Comparison of ENCODE assay signal across 8 mouse cellular contexts in genomic region chr10:59503433-59504210, GRCm38 (mm10).
DNase-seq lines count a peak whose midpoint lies in the region; ATAC-seq and TF ChIP-seq lines count a peak whose summit lies in the region.

No protein-coding gene starts in this region.

- no peaks in the 10 kb centered on the region for H3K36me3 ChIP-seq in forebrain, embryonic 13.5 days (ENCODE audit: poor library complexity, severe bottlenecking)
- H3K36me3 ChIP-seq in heart, embryonic 16.5 days (ENCODE audit: control insufficient read depth, insufficient read depth): no peaks in the 10 kb centered on the region
- no peaks in the 10 kb centered on the region for H3K36me3 ChIP-seq in kidney, postnatal 0 days (ENCODE audit: insufficient read depth, low read length)
- no peaks in the 10 kb centered on the region for H3K36me3 ChIP-seq in liver, adult 2 months (ENCODE audit: control insufficient read depth, insufficient read depth, low read length)
- no peaks in the 10 kb centered on the region for H3K36me3 ChIP-seq in neural tube, embryonic 12.5 days

- no peak overlapping the region for H3K27ac ChIP-seq in forebrain, embryonic 13.5 days
- H3K27ac ChIP-seq in heart, embryonic 16.5 days (ENCODE audit: low read length): no peak overlapping the region
- no peak overlapping the region for H3K27ac ChIP-seq in kidney, postnatal 0 days
- H3K27ac ChIP-seq in liver, adult 2 months (replicated peaks; ENCODE audit: insufficient read depth, low read depth, low read length): no peak overlapping the region
- H3K27ac ChIP-seq in neural tube, embryonic 12.5 days: no peak overlapping the region

- peaks cover under 1% of the 10 kb centered on the region; the same call in 1 of the 2 replicates for H3K79me2 ChIP-seq in liver, adult 2 months (ENCODE audit: control insufficient read depth, insufficient read depth, low read length)

- peak overlapping the region; percentile 49 for H3K4me2 ChIP-seq in forebrain, embryonic 13.5 days
- peak overlapping the region; percentile 61 for H3K4me2 ChIP-seq in heart, embryonic 16.5 days (ENCODE audit: low read depth, low read length)
- H3K4me2 ChIP-seq in kidney, postnatal 0 days (ENCODE audit: low read length): peak overlapping the region; percentile 52
- peak overlapping the region; percentile 43 for H3K4me2 ChIP-seq in neural tube, embryonic 12.5 days (replicated peaks)

- WGBS in forebrain, embryonic 13.5 days: 53% methylated on average over 31 of the region's 31 CpGs
- WGBS in heart, embryonic 16.5 days: 53% methylated on average over 31 of the region's 31 CpGs
- WGBS in kidney, postnatal 0 days: 28% methylated on average over 31 of the region's 31 CpGs
- WGBS in liver, adult 2 months: 14% methylated on average over 31 of the region's 31 CpGs
- WGBS in neural tube, embryonic 12.5 days: 47% methylated on average over 31 of the region's 31 CpGs

- H3K9me3 ChIP-seq in forebrain, embryonic 13.5 days (replicated peaks): no peaks in the 10 kb centered on the region
- no peaks in the 10 kb centered on the region for H3K9me3 ChIP-seq in heart, embryonic 16.5 days (replicated peaks; ENCODE audit: control insufficient read depth, low read length)
- H3K9me3 ChIP-seq in kidney, postnatal 0 days (replicated peaks; ENCODE audit: low read length): no peaks in the 10 kb centered on the region
- H3K9me3 ChIP-seq in neural tube, embryonic 12.5 days: no peaks in the 10 kb centered on the region

- H3K9ac ChIP-seq in forebrain, embryonic 13.5 days: no peak overlapping the region
- H3K9ac ChIP-seq in heart, embryonic 16.5 days (ENCODE audit: low read length): no peak overlapping the region
- H3K9ac ChIP-seq in kidney, postnatal 0 days (ENCODE audit: low read depth, low read length): no peak overlapping the region
- H3K9ac ChIP-seq in liver, adult 2 months (ENCODE audit: low read depth, low read length): no peak overlapping the region
- no peak overlapping the region for H3K9ac ChIP-seq in neural tube, embryonic 12.5 days

- TF ChIP-seq POLR2A in liver, adult 2 months (IDR thresholded peaks at IDR 0.05; ENCODE audit: extremely low read depth, insufficient read depth, low read length): no peak

- H3K4me1 ChIP-seq in forebrain, embryonic 13.5 days: peaks cover 10% of the 10 kb centered on the region
- H3K4me1 ChIP-seq in heart, embryonic 16.5 days (ENCODE audit: control insufficient read depth, insufficient read depth, low read length): peaks cover 7% of the 10 kb centered on the region; the same call in 1 of the 2 replicates
- no peaks in the 10 kb centered on the region; the same call in none of the 2 replicates for H3K4me1 ChIP-seq in kidney, postnatal 0 days (replicated peaks; ENCODE audit: insufficient read depth, low read length)
- H3K4me1 ChIP-seq in liver, adult 2 months (ENCODE audit: control insufficient read depth, insufficient read depth, low read length): no peaks in the 10 kb centered on the region
- H3K4me1 ChIP-seq in neural tube, embryonic 12.5 days: peaks cover 8% of the 10 kb centered on the region; the same call in 1 of the 2 replicates

- H3K27me3 ChIP-seq in forebrain, embryonic 13.5 days: no peaks in the 10 kb centered on the region
- H3K27me3 ChIP-seq in heart, embryonic 16.5 days (ENCODE audit: control insufficient read depth, insufficient read depth, low read length): no peaks in the 10 kb centered on the region
- no peaks in the 10 kb centered on the region for H3K27me3 ChIP-seq in kidney, postnatal 0 days (ENCODE audit: insufficient read depth, low read length)
- no peaks in the 10 kb centered on the region for H3K27me3 ChIP-seq in liver, adult 2 months (ENCODE audit: control insufficient read depth, insufficient read depth, low read length)
- H3K27me3 ChIP-seq in neural tube, embryonic 12.5 days (replicated peaks): no peaks in the 10 kb centered on the region

- no peak for TF ChIP-seq CTCF in kidney, postnatal 0 days (IDR thresholded peaks at IDR 0.05; ENCODE audit: low read depth)
- no peak for TF ChIP-seq CTCF in liver, adult 2 months (IDR thresholded peaks at IDR 0.05; ENCODE audit: low read depth, low read length)

- peak; percentile 45; the same call in 1 of the 2 replicates for ATAC-seq in forebrain, embryonic 13.5 days
- ATAC-seq in heart, embryonic 16.5 days (replicated peaks; ENCODE audit: extremely low read depth, insufficient read depth, low FRiP score): peak; percentile 55; the same call in 1 of the 2 replicates
- peak; percentile 46; the same call in 1 of the 2 replicates for ATAC-seq in kidney, postnatal 0 days (replicated peaks; ENCODE audit: low FRiP score, low read depth)
- ATAC-seq in neural tube, embryonic 12.5 days (ENCODE audit: low FRiP score, low read depth): peak; percentile 61; the same call in 1 of the 2 replicates
- no peak for ATAC-seq in megakaryocyte progenitor cell, adult 5-6 weeks (replicated peaks; ENCODE audit: poor library complexity)
- no peak for ATAC-seq in inflammation-experienced regulatory T-cells, adult 6 months

- peak overlapping the region; percentile 13; the same call in 1 of the 2 replicates for H3K4me3 ChIP-seq in forebrain, embryonic 13.5 days
- peak overlapping the region; percentile 40 for H3K4me3 ChIP-seq in heart, embryonic 16.5 days (ENCODE audit: low read length)
- peak overlapping the region; percentile 15; the same call in 1 of the 2 replicates for H3K4me3 ChIP-seq in kidney, postnatal 0 days (replicated peaks; ENCODE audit: low read depth, low read length)
- H3K4me3 ChIP-seq in liver, adult 2 months (ENCODE audit: insufficient read depth, low read depth, low read length): peak overlapping the region; percentile 23
- H3K4me3 ChIP-seq in neural tube, embryonic 12.5 days: no peak overlapping the region

- DNase-seq in Muller cell, postnatal 12 days (ENCODE audit: inconsistent ontology term): peak; percentile 18
- peak; percentile 82 for DNase-seq in kidney, postnatal 0 days (ENCODE audit: low spot score)
- peak; percentile 89 for DNase-seq in liver, adult 2 months (ENCODE audit: extremely low read depth, low read depth, low spot score)

Comparison
In these comparisons a context has a peak if more than half of its experiments do, and no peak if none do; other contexts are left out.
1. DNase-seq: peak in every context shown above with its lines; median percentile 89 in liver, adult 2 months; 82 in kidney, postnatal 0 days; 18 in Muller cell, postnatal 12 days.
2. ATAC-seq: peak in forebrain, embryonic 13.5 days (single experiment), heart, embryonic 16.5 days (single experiment), kidney, postnatal 0 days (single experiment) and neural tube, embryonic 12.5 days (single experiment); none in megakaryocyte progenitor cell, adult 5-6 weeks (single experiment) and inflammation-experienced regulatory T-cells, adult 6 months (single experiment).
3. Peak in every context shown above with its lines, with median percentiles within 50 percentile points of each other: H3K4me2 ChIP-seq.